Mouse (Mus musculus): Measurements from ENCODE around the gene Rpl23. TPM values are rescaled to one million over a fixed set of nuclear protein-coding genes. Genes with fewer than 3 reads are reported as not detected.
"Not testable (repeated sequence)": the region's sequence is repeated elsewhere in the genome, so short reads cannot be mapped to it uniquely, and the experiment has no call there.

Gene Rpl23
- total RNA-seq, 4 experiments from 2014 or later = 753 to 943 (median 843) TPM

DNA sequence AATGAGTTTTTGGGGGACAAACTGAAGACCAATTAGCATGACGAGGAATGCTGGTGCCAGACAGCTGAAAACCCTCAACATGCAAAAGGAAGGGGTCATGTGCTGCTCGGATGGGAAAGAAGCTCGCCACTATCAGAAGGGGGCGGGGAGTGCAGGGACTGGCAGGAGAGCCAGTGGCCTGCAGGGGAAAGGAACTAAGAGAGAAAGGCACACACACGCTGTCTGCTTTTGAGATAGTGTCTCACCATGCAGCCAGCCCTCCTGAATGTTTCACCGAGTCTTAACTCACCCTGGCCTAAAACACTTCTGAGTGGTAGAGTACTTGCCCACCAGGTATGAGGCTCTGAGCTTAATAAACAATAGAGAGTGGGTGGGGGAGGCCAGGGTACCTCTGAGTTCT lies 23.3 kb downstream of the Rpl23 start:
- DNase-seq = no peak

DNA sequence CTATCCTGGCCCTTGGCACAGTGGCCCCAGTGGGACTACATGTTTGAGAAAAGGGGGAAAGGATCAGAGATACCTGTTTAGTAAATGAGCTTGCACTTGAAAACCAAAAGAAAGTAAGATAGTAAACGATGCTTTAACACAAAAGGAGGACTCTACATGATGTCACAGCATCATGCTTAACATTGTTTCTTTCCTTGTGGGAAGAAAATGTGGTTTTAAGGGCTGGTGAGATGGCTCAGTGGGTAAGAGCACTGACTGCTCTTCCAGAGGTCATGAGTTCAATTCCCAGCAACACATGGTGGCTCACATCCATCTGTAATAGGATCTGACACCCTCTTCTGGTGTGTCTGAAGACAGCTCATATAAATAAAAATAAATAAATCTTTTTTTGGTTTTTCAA lies 24.1 kb downstream of the Rpl23 start:
- DNase-seq = no peak

DNA sequence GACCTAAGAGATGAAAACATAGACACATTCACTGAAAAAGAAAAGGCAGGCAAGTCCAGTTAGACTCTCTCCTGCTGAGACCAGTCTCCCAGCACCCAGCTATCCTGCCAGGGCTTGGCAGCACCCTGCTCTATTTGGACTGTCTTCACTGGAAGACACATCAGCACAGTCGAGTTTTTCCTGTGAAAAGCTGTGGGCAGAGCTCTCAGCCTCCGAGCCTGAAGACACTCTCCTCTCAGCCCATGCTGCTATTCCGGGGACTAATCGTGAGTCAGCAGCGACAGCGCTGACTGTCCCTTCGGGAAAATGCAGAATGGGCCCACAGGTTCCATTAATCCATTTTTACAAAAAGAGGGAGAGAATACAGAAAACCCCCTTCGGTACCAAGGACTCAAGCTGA lies 29.0 kb downstream of the Rpl23 start:
- DNase-seq = no peak

DNA sequence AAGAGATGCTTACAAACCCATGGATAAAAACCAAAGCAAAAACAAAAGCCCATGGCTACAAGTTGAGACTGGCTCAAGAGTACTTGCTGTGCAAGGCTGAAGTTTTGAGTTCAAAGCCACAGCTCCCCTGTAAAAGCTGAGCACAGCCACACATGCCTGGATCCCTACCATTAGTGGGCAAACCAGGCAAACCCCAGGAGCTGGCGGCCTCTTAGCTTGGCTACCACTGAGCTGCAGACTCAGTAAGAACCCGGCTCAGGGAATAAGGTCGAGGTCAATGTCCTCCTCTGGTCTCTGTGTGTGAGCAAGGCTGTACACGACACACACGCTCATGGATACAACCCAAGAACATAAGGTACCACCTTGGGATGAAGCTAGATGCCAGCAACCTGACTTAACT lies 33.7 kb downstream of the Rpl23 start:
- peak; percentile 46 for DNase-seq

DNA sequence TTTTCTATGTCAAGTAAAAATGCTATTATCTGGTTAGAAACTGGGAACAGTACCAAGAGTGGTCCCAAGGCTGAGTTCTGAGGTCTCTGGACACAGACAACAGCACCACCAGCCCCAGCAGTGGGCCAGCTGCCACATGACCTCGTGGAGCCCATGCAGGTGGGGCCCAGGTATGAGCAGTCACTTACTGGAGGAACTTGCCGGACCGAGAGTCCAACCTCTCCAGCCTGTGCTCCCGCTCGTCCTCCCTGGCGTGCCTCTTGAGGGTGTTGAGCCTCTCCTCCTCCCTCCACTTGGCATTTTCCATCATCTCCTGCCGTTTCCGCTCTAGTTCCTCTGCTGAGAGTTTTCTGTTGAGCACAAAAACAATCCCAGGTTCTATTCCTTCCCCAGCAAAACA lies 34.5 kb downstream of the Rpl23 start:
- peak; percentile 29 for DNase-seq

DNA sequence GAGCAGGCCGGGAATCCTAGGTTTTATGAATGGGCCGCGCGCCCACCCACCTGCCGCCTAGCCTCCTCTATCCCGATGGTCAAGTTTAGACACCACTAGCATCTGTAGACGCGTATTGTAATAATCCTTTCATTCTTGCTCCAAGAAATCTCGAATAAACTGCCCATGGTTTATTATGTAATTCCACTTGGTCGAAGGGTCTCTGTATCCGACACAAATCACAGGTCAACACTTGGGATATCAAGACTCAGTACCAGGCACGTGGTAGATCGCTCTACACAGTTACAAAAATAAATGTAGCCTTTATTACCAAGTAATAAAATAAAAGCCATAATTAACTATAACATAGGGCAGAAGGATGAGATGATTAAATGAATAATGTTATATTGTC lies 36.9 kb downstream of the Rpl23 start:
- DNase-seq = no peak

DNA sequence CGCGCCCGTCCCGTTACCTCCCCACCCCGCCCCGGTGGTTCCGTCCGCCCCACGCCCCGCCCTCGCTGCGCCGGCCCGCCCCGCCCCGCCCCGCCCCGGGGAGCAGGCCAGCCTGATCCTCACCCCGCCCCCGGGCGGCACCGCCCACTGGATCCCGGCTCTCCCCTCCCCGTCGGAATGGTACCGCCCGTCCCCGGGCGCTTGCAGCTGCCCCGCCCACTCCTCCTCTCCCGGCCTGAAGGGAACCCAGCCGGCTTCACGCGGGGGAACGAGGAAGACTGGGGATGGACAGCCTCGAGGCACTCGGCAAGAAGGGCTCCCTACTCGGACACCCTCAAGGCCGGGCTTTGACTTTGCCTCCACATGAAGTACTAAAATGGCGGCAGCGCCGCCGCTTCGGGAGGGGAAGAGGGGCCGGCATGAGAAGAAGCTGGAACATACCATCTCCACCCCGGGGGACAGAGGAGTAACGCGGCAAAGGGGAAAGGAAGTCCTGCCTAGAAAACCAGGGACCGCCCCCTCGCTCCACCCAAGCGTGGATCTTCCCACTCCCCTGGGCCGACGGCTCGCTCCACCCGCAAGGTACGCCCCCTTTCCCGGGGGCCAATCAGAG lies 37.4 kb downstream of the Rpl23 start:
- DNase-seq = peak; percentile 99

DNA sequence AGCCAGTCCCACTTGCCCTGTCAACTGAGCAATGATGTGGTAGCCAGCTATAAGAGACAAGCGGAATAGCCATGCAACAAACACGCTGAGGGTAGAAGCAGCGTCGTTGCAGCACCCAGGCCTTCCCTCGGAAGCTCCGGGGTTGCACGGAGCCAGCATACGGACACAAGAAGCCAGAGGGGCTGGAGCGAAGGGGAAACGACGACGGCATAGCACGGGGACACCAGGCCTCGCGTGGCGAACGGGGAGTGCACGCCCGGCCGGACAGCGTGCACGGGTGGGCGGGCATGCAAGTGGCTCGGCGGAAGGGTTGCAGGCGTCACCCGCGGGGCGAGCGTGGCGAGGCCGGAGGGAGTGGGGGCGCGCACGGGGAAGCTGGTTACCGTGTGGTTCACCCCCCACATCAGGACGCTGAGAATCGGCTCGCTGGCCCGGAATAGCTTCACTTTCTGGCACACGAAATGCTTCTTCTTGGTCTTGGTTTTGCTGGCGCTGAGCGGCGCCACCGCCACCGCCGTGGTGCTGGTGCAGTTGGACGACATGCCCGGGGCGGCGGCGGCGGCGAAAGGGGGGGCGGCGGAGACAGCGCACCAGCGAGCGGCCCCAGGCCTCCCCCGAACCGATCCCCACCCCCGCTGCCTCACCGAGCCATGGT lies 38.0 kb downstream of the Rpl23 start, which contains the start of gene Pip4k2b:
Pip4k2b (minus strand) TSS at position 642 of the 655 bp plus-strand sequence.
- peak; percentile 47 for DNase-seq

DNA sequence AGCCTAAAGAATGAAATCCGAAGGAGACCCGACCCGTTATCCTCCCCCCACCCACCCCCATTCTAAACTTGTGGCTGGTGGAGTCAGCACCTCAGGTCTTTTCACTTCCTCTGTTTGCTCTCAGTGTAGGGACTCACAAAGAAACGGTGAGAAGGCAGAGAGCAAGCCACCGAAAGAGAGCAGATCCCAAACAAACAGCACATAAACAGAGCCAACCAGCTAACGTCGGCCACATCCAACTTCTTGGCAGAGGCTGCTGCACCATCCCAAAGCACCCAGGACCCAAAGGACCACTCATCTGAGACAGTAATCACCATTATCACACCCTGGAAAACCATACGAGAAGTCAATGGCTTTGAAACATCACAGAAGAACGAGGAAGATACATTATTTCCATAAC lies 38.8 kb downstream of the Rpl23 start:
- no peak for DNase-seq

DNA sequence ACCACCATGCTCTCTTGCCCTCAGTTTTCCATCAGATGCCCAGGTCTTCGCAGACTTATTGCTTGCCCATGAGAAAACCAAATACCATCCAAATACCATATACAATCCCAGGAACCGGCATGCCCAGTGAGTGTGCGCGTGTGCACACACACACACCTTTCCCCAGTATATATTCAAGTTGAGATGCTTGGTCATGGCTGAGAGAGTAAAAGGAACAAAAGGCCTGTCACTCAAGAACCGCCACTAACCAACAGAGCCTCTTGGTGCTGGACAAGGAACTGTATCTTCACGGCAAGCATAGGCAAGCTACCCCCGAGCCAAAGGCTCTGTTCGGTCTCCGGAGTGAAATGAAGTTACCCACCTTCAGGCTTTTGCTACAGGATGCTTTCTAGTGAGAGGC lies 39.6 kb downstream of the Rpl23 start:
- no peak for DNase-seq

DNA sequence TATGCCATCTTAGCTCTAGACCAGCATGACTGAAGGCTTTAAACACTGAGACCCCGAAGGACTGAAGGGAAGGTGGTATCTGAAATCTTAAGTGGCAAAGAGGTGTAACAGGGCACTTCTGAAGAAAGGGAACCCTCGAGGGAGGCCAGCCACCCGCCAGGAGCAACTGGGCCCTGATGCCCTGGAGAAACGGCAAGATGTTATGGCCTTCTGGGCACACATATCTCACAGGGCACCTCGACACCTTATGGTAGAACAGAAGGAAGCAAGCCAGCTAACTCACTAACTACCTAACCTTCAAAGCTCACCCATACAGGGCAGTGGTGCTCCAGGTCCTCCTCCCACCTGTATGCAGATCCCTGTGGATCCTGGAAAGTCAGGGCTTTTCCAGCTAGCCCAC lies 40.1 kb downstream of the Rpl23 start:
- no peak for DNase-seq

DNA sequence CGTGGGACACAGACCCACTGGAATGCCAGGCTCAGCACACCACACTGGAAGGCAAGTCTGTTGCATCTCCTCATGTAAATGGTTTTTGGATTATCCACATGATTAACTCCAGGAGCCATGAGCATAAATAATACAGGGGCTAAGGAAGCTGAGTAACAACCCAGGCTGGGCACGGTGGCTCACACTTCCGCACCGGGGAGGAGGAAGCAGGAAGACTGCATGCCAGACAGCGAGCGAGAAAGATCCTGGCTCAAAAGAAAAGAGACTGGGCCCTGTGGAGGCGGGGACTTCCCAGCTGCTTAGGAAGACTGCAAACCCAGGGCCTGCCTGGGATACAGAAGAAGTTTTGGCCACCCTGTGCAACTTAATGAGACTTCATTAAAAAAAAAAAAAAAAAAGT lies 42.0 kb downstream of the Rpl23 start:
- no peak for DNase-seq

DNA sequence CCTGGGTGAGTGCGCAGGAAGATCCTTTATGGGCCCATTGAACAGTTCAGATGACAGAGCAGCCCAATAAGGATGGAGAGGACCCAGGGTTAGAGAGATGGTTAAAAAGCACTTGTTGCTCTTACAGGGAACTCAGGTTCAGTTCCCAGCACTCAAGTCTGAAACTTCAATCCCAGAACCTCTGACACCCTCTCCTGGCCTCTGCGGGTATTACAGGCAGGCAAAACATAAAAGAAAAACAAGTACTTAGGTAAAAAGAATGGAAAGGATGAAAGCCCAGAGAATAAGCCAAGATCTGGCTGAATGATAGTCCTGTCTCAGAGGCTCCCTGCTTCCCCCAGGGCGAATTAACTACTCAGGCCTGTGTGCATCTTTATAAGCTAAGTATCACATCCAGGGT lies 43.1 kb downstream of the Rpl23 start:
- DNase-seq = no peak

DNA sequence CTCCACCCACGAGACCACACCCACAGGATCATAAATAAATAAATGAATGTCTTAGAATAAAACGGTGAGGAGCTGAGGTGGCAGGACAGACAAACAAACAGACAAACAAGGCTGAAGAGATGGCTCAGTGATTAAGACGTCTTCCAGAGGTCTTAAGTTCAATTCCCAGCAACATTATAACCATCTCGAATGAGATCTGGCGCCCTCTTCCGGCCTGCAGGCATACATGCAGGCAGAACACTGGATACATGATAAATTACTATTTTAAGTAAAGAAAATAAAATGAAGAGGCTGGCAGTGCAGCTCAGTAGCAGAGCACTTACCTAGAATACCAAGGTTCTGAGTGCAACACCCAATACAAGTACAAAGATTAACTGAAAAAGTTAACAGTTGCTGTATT lies 43.5 kb downstream of the Rpl23 start:
- DNase-seq = no peak

DNA sequence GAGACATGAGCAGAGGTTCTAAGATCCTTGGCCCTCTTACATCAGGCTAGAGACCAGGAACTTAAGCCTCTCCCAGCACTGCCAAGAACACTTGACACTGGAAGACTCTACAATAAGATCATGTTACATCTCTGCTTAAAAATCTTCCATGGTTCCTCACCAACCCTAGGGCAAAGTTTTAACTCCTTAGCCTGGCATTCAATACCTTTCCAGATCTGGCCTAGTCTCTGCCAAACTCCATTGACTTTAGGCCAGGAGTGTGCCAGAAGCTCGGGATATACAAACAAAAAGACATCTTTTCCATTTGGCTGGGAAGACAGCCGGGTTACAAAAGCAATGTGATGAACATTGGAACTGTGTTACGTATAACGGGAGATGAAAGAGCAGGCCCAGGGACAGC lies 44.6 kb downstream of the Rpl23 start:
- no peak for DNase-seq

DNA sequence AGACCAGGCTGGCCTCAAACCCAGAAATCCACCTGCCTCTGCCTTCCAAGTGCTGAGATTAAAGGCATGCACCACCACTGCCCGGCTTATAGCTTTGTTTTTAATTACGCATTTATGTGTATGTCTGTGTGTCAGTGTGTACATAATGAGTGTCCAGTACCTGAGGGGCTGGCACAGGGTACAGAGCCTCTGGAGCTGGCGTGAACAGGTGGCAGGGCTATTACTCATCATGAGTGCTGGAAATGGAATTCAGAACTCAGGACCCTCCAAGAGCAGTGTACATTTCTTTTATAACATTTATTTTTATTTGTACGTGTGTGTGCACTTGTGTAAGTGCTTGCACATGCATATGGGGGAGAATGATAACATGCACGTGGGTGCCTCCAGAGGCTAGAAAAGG lies 45.6 kb downstream of the Rpl23 start:
- no peak for DNase-seq

DNA sequence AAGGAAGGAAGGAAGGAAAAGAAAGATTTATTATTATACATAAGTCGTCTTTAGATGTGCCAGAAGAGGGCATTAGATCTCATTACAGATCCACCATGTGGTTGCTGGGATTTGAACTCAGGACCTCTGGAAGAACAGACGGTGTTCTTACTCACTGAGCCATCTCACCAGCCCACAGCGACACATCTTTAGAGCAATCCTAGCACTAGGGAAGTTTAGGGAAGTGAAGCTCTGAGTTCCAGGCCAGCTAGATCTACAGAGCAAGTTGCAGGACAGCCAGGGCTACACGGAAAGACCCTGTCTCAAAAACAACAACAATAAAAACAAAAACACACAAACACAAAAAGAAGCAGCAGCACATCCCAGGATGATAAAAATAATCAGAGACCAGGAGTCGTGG lies 47.4 kb downstream of the Rpl23 start:
- DNase-seq = not testable (repeated sequence)

DNA sequence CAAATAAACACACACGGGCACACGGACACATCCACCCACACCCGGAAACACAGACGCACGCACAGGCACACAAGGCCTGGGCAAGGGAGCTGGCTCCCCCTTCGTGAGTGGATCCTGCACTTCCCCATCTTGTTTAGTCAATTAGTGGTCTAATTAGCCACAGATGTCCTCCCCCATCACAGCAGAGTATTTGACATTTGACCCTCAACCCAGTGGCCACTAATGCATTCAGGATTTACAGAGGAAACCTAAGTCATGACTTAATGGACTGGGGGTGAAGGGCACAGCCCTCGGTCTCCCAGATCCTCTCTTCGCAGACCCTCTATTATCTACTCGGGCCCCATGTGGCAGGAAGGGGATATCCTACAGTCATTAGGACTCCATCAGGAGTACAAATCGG lies 48.5 kb downstream of the Rpl23 start:
- no peak for DNase-seq

DNA sequence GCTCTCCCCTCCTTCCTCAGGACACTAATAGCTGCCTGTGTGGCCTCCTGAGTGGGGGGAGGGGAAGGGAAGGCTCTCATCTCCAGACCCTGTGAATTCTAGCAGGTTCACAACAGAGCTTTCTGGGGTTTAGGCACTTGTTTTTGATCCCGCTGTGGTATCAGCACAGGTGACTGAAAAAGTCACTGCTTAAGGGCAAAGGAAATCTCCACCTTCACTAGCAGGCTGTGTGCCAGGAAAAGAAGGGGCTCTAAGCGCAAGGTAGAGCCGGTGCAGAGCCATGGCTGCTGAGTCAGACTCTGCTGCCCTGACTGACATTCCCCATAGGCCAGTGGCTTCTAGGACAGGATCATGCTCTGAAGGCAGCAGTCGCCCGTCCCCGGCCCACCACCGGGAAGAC lies 53.5 kb downstream of the Rpl23 start:
- DNase-seq = no peak

DNA sequence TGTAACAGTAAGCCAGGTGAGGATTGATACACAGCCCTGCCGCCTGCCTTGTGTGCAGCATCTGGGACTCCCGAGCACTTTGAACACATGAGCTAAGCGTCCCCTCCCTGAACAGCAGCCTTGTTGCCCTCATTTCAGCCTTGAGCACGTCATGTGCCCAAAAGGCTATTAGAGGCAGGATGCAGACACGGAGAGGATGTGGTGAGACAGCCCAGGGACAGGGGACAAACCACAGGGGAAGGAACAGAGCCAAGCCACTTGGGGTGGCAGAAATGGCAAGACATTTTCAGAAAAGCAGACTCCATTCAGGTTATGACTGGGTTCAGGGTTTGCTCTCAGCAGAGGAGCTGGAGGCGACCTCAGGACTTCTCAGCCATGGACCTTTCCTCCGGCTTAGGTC lies 53.9 kb downstream of the Rpl23 start:
- DNase-seq = no peak
